8 mouse cellular contexts compared by ENCODE assay signal in genomic region chr11:77984836-77985231, GRCm38 (mm10). TPM values are rescaled to one million over a fixed set of nuclear protein-coding genes. Genes with fewer than 3 reads are reported as not detected.
DNase-seq lines count a peak whose midpoint lies in the region; ATAC-seq and TF ChIP-seq lines count a peak whose summit lies in the region.

No protein-coding gene starts in this region.

- no peak for TF ChIP-seq POLR2A in bone marrow macrophage, adult 2 months (IDR thresholded peaks at IDR 0.05; ENCODE audit: borderline replicate concordance, low read depth, low read length)
- no peak for TF ChIP-seq POLR2A in limb, embryonic 14.5 days (IDR thresholded peaks at IDR 0.05; ENCODE audit: borderline replicate concordance, extremely low read depth, insufficient read depth, insufficient read length)

- peak overlapping the region; percentile 95 for H3K9ac ChIP-seq in forebrain, embryonic 14.5 days (ENCODE audit: low read length)
- peak overlapping the region; percentile 79 for H3K9ac ChIP-seq in hindbrain, embryonic 15.5 days
- H3K9ac ChIP-seq in limb, embryonic 14.5 days (ENCODE audit: low read depth, low read length, severe bottlenecking), result peak overlapping the region; percentile 89
- H3K9ac ChIP-seq in midbrain, embryonic 16.5 days (ENCODE audit: low read depth, low read length), result peak overlapping the region; percentile 92

- peak; percentile 37 to 51 for DNase-seq in layer of hippocampus, adult 2 months (ENCODE audit: low spot score in 2 of 2)
- no peak for DNase-seq in layer of hippocampus, adult 9-10 months (ENCODE audit: low spot score)
- DNase-seq in forebrain, embryonic 14.5 days (ENCODE audit: low spot score), result peak; percentile 61
- DNase-seq in limb, embryonic 14.5 days (ENCODE audit: low spot score), result peak; percentile 47
- peak; percentile 63 for DNase-seq in thymus, postnatal 14 days

- peaks cover 28% of the 10 kb centered on the region for H3K4me1 ChIP-seq in bone marrow macrophage, adult 2 months (ENCODE audit: control insufficient read depth, insufficient read depth, low read length)
- H3K4me1 ChIP-seq in forebrain, embryonic 14.5 days (ENCODE audit: control insufficient read depth, insufficient read depth, low read length), result peaks cover 9% of the 10 kb centered on the region
- peaks cover 34% of the 10 kb centered on the region for H3K4me1 ChIP-seq in hindbrain, embryonic 15.5 days (replicated peaks)
- H3K4me1 ChIP-seq in limb, embryonic 14.5 days (ENCODE audit: control insufficient read depth, insufficient read depth, low read length), result peaks cover 10% of the 10 kb centered on the region; the same call in 1 of the 2 replicates
- H3K4me1 ChIP-seq in midbrain, embryonic 16.5 days (ENCODE audit: control insufficient read depth, insufficient read depth, low read length), result peaks cover 17% of the 10 kb centered on the region

- H3K4me2 ChIP-seq in forebrain, embryonic 14.5 days (ENCODE audit: low read length), result peak overlapping the region; percentile 87
- peak overlapping the region; percentile 78 for H3K4me2 ChIP-seq in hindbrain, embryonic 15.5 days
- peak overlapping the region; percentile 73 for H3K4me2 ChIP-seq in limb, embryonic 14.5 days (replicated peaks; ENCODE audit: low read depth, low read length, severe bottlenecking)
- peak overlapping the region; percentile 80 for H3K4me2 ChIP-seq in midbrain, embryonic 16.5 days (ENCODE audit: low read length)

- H3K36me3 ChIP-seq in forebrain, embryonic 14.5 days (ENCODE audit: control insufficient read depth, insufficient read depth, low read length), result peaks cover 26% of the 10 kb centered on the region
- H3K36me3 ChIP-seq in hindbrain, embryonic 15.5 days, result peaks cover 22% of the 10 kb centered on the region
- peaks cover 35% of the 10 kb centered on the region for H3K36me3 ChIP-seq in limb, embryonic 14.5 days (ENCODE audit: control insufficient read depth, insufficient read depth, low read length)
- H3K36me3 ChIP-seq in midbrain, embryonic 16.5 days (ENCODE audit: control insufficient read depth, insufficient read depth, low read length), result no peaks in the 10 kb centered on the region; the same call in 1 of the 2 replicates

- peak overlapping the region; percentile 91 for H3K27ac ChIP-seq in layer of hippocampus, adult 2 months
- H3K27ac ChIP-seq in bone marrow macrophage, adult 2 months (ENCODE audit: insufficient read depth, low read depth, low read length), result peak overlapping the region; percentile 87
- peak overlapping the region; percentile 93 for H3K27ac ChIP-seq in forebrain, embryonic 14.5 days (ENCODE audit: low read depth, low read length)
- H3K27ac ChIP-seq in hindbrain, embryonic 15.5 days (replicated peaks), result peak overlapping the region; percentile 98
- peak overlapping the region; percentile 89 for H3K27ac ChIP-seq in limb, embryonic 14.5 days (replicated peaks; ENCODE audit: low read depth, low read length)
- H3K27ac ChIP-seq in midbrain, embryonic 16.5 days (ENCODE audit: low read length), result peak overlapping the region; percentile 99

- peak overlapping the region; percentile 76 for H3K4me3 ChIP-seq in layer of hippocampus, adult 2 months
- peak overlapping the region; percentile 94 for H3K4me3 ChIP-seq in bone marrow macrophage, adult 2 months (ENCODE audit: insufficient read depth, low read length)
- H3K4me3 ChIP-seq in forebrain, embryonic 14.5 days (ENCODE audit: low read depth, low read length), result peak overlapping the region; percentile 100
- H3K4me3 ChIP-seq in hindbrain, embryonic 15.5 days, result peak overlapping the region; percentile 67
- peak overlapping the region; percentile 99 for H3K4me3 ChIP-seq in limb, embryonic 14.5 days (replicated peaks; ENCODE audit: low read length)
- H3K4me3 ChIP-seq in midbrain, embryonic 16.5 days (ENCODE audit: low read depth, low read length), result peak overlapping the region; percentile 97

- no peak for TF ChIP-seq CTCF in layer of hippocampus, adult 2 months (conservative IDR thresholded peaks at IDR 0.05)
- no peak for TF ChIP-seq CTCF in bone marrow macrophage, adult 2 months (IDR thresholded peaks at IDR 0.05; ENCODE audit: low read depth, low read length)

- no peaks in the 10 kb centered on the region for H3K9me3 ChIP-seq in forebrain, embryonic 14.5 days (replicated peaks; ENCODE audit: control insufficient read depth, low read length)
- H3K9me3 ChIP-seq in hindbrain, embryonic 15.5 days, result no peaks in the 10 kb centered on the region
- H3K9me3 ChIP-seq in limb, embryonic 14.5 days (ENCODE audit: control insufficient read depth, low read length), result no peaks in the 10 kb centered on the region
- no peaks in the 10 kb centered on the region for H3K9me3 ChIP-seq in midbrain, embryonic 16.5 days (replicated peaks; ENCODE audit: control insufficient read depth, low read length, poor library complexity, severe bottlenecking)

- WGBS in forebrain, embryonic 14.5 days, result 1% methylated on average over 13 of the region's 13 CpGs
- WGBS in hindbrain, embryonic 15.5 days, result 0% methylated on average over 13 of the region's 13 CpGs
- WGBS in limb, embryonic 14.5 days, result 3% methylated on average over 13 of the region's 13 CpGs
- WGBS in midbrain, embryonic 16.5 days, result under 1% methylated on average over 13 of the region's 13 CpGs

- H3K27me3 ChIP-seq in forebrain, embryonic 14.5 days (replicated peaks; ENCODE audit: control insufficient read depth, insufficient read depth, low read length), result no peaks in the 10 kb centered on the region
- H3K27me3 ChIP-seq in hindbrain, embryonic 15.5 days, result no peaks in the 10 kb centered on the region
- no peaks in the 10 kb centered on the region for H3K27me3 ChIP-seq in limb, embryonic 14.5 days (ENCODE audit: control insufficient read depth, insufficient read depth, low read length)
- H3K27me3 ChIP-seq in midbrain, embryonic 16.5 days (ENCODE audit: control insufficient read depth, insufficient read depth, low read depth, low read length), result no peaks in the 10 kb centered on the region

- no peak for ATAC-seq in forebrain, embryonic 14.5 days
- ATAC-seq in hindbrain, embryonic 15.5 days (ENCODE audit: low FRiP score, low read depth), result no peak
- no peak for ATAC-seq in limb, embryonic 14.5 days (ENCODE audit: low FRiP score, low read depth)
- no peak for ATAC-seq in midbrain, embryonic 16.5 days

RNA-seq across cellular contexts. Expression of gene Phf12, which starts 2.3 kb away (rescaled TPM):
- total RNA-seq in layer of hippocampus, adult 2 months (2021), result 10 to 100 TPM; 59.0 to 62.4 TPM
- polyA plus RNA-seq in bone marrow macrophage, adult 2 months (2012; ENCODE audit: insufficient read depth, insufficient read length, missing spikeins), result 42.5 and 47.8 TPM in 2 replicates
- polyA plus RNA-seq in forebrain, embryonic 14.5 days (2014; fragmentation: Nextera tagmentation; extraction: Ambion mirVana), result 16.5 and 17.0 TPM in 2 replicates
- 15.1 and 19.0 TPM in 2 replicates for polyA plus RNA-seq in hindbrain, embryonic 15.5 days (2015; fragmentation: Nextera tagmentation; extraction: Ambion mirVana)
- polyA plus RNA-seq in limb, embryonic 14.5 days (2012; rRNA removed), result 81.2 and 85.8 TPM in 2 replicates
- 18.3 and 19.7 TPM in 2 replicates for polyA plus RNA-seq in limb, embryonic 14.5 days (2014; fragmentation: Nextera tagmentation; extraction: Ambion mirVana)
- polyA plus RNA-seq in midbrain, embryonic 16.5 days (2015; fragmentation: Nextera tagmentation; extraction: Ambion mirVana), result 11.8 and 17.8 TPM in 2 replicates

RNA-seq across cellular contexts. Expression of gene Dhrs13, which starts 47.2 kb away (rescaled TPM):
- total RNA-seq in layer of hippocampus, adult 2 months (2021), result 1 to 10 TPM; 4.6 to 5.7 TPM
- polyA plus RNA-seq in bone marrow macrophage, adult 2 months (2012; ENCODE audit: insufficient read depth, insufficient read length, missing spikeins), result 2.8 and 3.5 TPM in 2 replicates
- 36.6 and 38.8 TPM in 2 replicates for polyA plus RNA-seq in forebrain, embryonic 14.5 days (2014; fragmentation: Nextera tagmentation; extraction: Ambion mirVana)
- 48.6 and 55.6 TPM in 2 replicates for polyA plus RNA-seq in hindbrain, embryonic 15.5 days (2015; fragmentation: Nextera tagmentation; extraction: Ambion mirVana)
- 14.7 and 18.2 TPM in 2 replicates for polyA plus RNA-seq in limb, embryonic 14.5 days (2012; rRNA removed)
- polyA plus RNA-seq in limb, embryonic 14.5 days (2014; fragmentation: Nextera tagmentation; extraction: Ambion mirVana), result 22.4 and 23.6 TPM in 2 replicates
- polyA plus RNA-seq in midbrain, embryonic 16.5 days (2015; fragmentation: Nextera tagmentation; extraction: Ambion mirVana), result 50.5 and 53.3 TPM in 2 replicates

RNA-seq across cellular contexts. Expression of gene Flot2, which starts 52.9 kb away (rescaled TPM):
- 10 to 100 TPM; 70.9 to 77.4 TPM for total RNA-seq in layer of hippocampus, adult 2 months (2021)
- polyA plus RNA-seq in bone marrow macrophage, adult 2 months (2012; ENCODE audit: insufficient read depth, insufficient read length, missing spikeins), result 59.0 and 64.0 TPM in 2 replicates
- polyA plus RNA-seq in forebrain, embryonic 14.5 days (2014; fragmentation: Nextera tagmentation; extraction: Ambion mirVana), result 56.2 and 64.6 TPM in 2 replicates
- 103 and 106 TPM in 2 replicates for polyA plus RNA-seq in hindbrain, embryonic 15.5 days (2015; fragmentation: Nextera tagmentation; extraction: Ambion mirVana)
- 68.5 and 81.2 TPM in 2 replicates for polyA plus RNA-seq in limb, embryonic 14.5 days (2012; rRNA removed)
- polyA plus RNA-seq in limb, embryonic 14.5 days (2014; fragmentation: Nextera tagmentation; extraction: Ambion mirVana), result 49.1 and 53.8 TPM in 2 replicates
- 71.7 and 83.4 TPM in 2 replicates for polyA plus RNA-seq in midbrain, embryonic 16.5 days (2015; fragmentation: Nextera tagmentation; extraction: Ambion mirVana)

RNA-seq across cellular contexts. Expression of gene Sez6, which starts 54.2 kb away (rescaled TPM):
- 100 to 1,000 TPM; 154 to 159 TPM for total RNA-seq in layer of hippocampus, adult 2 months (2021)
- polyA plus RNA-seq in bone marrow macrophage, adult 2 months (2012; ENCODE audit: insufficient read depth, insufficient read length, missing spikeins), result 0.24 TPM in 1 of 2 replicates, not detected in the other
- 140 and 175 TPM in 2 replicates for polyA plus RNA-seq in forebrain, embryonic 14.5 days (2014; fragmentation: Nextera tagmentation; extraction: Ambion mirVana)
- polyA plus RNA-seq in hindbrain, embryonic 15.5 days (2015; fragmentation: Nextera tagmentation; extraction: Ambion mirVana), result 123 and 151 TPM in 2 replicates
- polyA plus RNA-seq in limb, embryonic 14.5 days (2012; rRNA removed), result 1.2 and 1.4 TPM in 2 replicates
- polyA plus RNA-seq in limb, embryonic 14.5 days (2014; fragmentation: Nextera tagmentation; extraction: Ambion mirVana), result 0.98 and 1.2 TPM in 2 replicates
- 140 and 146 TPM in 2 replicates for polyA plus RNA-seq in midbrain, embryonic 16.5 days (2015; fragmentation: Nextera tagmentation; extraction: Ambion mirVana)
